Mouse (Mus musculus) Muller cell, postnatal 12 days (primary cell): ENCODE measurements at regions not wholly inside any gene's neighbourhood (a gene's known extent, or its start where the extent isn't known, plus 50 kb on each side); places are given as distances from the start of the nearest gene placed in this dataset.
A peak's percentile ranks its signal among the peaks of the same experiment; 100 is the strongest.

ENCODE experiments used
- DNase-seq: peaks from one replicate; pipeline ENCODE4 v3.0.0-alpha.2; 2015; ENCODE audit errors: inconsistent ontology term

DNA sequence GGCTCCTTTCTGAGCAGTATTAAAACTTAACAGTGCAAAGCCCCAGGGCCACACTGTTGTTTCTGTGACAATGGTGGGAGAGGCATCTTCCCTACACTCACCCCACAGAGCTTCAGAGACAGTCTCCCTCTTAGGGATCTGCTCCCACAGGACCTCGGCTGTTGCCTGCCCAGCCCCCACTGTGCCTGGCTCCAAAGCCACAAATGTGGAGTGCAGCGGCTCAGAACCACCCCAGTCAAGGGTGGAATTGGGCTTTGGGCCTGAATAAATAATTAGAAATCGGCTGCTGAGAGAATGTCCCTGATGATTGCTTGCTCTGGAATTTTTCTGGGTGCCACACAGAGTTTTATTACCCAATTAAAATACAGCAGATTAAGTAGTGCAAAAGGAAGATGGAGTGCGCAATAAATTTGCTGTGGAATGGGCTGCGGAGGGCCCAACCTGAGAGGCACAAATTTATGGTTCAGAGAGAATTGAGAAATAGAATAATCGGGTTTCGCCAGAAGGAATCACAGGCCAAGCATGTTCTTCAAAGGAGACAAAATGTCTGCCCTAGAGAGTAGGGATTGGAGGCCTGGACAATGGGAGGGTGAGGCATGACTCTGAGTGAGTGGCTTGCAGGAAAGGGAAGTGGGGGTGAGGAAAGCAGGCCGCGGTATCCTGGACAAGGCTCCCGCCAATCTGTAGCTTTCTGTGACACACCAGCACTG lies 56.4 kb downstream of the Cd24a start:
- peak; percentile 86 for DNase-seq

DNA sequence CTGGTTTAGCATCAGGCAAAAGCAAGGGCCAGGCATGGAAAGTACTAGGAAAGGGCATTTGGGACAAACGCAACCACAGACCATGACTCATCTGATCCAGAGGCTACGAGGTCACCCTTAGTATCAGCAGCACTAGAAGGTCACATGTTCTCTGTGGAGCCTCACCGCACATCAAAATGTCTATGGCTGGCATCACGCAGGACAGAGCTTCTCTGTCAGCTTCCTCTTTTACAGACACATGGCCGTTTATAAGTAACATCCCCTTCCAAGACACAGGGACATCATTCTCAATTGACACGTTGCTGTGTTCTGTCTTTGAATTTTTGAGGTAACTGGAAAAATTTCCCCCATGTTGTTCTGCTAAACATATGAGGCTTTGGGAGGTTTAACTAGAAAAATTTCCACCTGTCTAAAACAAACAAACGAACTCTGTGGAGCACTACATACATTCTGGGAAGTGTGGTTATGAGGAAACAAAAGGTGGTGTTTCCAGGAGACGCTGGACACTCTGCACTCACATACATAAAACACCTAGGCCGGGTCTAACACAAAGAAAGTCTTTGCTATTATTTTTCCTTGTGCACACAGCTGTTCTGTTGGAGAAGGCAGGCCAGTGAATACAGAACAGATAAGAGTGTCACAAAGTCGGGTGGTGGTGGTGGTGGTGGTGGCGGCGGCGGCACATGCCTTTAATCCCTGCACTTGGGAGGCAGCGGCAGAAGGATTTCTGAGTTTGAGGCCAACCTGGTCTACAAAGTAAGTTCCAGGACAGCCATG lies 63.3 kb downstream of the Cd24a start:
- no peak for DNase-seq

DNA sequence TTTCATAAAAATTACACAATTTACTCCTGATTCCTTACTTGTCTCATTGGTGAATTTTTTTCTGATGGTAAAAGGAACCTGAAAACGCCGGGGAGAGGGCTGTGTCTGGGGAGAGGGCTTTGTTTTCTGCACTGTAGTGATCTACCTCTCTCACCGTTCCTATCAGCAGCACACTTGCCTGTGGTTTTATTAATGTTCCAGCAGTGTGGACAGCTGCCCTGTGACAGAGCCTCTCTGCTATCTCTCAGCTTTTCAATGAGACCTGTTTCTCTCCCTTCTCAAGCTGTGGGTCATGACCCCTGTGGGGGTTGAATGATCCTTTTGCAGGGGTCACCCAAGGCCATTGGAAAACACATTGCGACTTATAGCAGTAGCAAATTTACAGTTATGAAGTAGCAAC lies 68.2 kb downstream of the Cd24a start:
- DNase-seq, result no peak

DNA sequence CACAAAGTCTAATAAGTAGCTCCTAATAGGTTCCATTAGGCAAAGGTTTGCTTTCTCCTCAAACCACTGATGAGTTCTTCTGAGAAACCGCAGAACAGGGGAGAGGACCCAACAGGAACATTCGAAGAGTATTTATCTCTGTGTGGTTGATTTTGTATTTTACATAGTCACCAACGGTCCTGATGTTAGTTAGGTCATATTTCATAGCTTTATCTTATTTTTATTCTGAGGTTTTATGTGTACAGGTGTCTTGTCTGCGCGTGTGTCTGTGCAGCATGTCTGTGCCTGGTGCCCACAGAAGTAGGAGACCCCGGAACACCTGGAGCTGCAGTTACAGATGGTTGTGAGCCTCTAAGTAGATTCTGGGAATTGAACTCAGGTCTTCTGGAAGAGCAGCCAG lies 68.9 kb downstream of the Cd24a start:
- no peak for DNase-seq

DNA sequence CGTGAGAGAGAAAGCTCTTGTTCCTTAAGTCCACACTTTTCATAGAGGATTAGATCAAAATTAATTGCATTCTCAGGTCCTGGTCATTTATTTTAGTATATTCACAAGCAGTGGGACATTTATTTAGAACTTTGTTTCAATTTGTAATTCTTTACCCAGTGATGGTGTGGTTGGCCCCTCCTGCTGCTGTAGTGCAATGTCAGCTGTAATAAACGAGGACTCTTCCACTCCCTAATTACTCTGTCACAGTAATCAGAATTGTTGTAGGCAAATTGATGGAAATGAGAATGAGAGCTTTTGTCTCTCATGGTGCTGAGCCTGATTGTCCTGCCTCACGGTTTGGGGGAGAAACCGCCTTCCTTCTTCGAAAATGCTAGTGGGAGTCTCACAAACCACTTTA lies 70.1 kb downstream of the Cd24a start:
- peak; percentile 35 for DNase-seq

DNA sequence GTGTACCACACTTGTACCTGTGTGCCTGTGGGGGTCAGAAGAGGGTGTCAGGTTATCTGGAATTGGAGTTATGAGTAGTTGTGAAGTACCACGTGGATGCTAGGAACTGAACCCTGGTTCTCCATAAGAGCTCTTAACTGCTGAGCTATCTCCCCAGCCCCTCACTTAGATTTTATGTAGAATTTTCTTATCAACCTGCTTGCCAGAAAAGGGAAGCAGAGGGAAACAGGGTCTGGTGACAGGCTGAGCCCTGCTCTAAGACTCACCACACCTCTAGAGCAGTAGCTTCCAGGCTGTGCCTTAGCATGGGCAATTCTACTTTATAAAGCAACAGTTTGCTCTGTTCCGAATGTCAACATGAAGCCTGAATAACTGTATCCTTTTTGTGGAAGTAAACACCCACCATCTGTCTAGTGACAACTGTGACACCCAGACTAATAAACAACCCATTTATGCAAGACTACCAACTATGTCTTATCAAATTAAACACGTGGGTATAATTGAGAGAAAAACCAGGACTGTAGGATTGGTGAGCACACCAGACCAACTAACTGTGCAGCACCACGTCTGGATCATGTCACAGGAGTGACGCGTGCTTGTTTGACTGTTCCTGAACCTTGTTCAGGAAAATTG lies 70.8 kb downstream of the Cd24a start:
- DNase-seq, result no peak

DNA sequence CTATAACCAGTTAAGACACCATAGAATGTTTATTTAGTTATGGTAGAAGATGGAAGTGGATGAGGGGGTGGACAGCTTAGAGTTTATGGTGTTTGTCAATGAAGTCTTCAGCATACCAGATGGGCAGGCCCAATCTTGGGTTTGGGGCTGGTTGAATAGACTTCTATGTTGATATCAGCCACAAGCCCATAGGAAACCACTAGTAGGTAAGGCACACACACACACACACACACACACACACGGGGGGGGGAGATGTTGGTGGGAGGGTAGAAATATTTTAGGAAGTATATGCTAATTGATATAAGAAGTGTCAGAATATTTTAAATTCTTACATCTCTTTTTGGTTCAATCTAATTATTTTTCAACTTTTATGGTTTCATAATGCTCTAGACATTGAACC lies 72.4 kb downstream of the Cd24a start:
- DNase-seq, result no peak

DNA sequence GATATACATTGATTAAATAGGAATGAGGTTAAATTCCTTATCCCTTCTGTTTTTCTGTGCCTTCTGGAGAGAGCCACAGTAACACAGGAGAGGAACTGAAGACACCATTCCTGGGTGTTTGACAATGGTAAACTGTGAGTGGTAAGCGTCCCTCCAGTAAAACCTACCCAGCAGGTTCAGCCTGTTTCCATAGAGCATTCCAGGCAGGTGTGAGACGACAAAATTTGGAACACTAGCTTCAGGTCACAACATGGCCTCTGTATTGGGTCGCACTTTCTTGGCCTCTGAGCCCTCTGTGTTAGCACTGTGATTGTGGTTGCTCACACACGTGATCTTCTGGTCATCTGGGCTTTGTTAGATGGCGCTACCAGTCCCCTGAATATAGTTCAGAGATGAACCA lies 73.4 kb downstream of the Cd24a start:
- DNase-seq, result no peak

DNA sequence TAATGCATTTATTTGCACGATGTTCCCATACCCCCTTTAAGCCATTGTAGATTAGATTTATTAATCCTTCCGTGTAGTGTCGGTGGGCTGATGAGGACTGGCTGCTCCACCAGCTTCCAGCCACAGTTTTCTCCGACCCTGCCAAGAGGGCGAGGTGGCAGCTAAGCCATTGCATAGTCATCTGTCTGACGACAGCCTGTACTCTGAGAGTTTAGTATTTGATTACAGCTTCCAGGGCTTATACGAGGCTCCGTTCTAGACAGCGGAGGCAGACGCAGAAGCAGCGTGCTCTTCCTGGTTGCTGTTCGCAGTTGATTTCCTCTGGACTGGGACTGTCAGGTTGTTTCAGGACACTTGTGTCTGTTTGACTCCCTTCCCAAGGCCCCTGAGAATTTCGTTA lies 73.8 kb downstream of the Cd24a start:
- DNase-seq, result no peak

DNA sequence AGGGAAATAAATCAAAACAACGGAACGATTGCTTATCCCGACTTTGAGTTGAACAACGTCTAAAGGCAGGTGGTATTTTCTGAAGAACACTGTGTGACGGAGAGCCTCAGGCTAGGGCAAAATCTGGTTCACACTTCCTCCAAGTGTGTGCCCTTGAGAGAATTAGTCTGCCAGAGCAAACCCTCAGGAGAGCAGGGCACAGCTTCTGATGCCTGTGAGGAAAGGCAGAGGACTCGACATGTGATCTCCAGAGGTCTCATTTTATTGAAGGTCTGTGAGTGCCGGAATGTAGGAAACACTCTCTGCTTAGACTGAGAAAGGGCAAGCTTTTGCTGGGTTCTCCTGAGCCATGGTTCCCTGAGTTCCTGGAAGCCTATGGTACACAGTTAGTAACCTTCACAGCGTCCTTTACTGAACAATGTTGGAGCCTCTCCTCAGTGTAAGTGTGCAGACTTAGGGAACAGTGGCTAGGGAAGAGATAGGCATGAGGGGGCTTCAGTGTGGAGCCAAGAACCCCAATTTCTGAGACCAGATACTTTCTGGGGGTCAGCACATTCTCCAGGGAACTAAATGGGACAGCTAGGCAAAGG lies 77.1 kb downstream of the Cd24a start:
- DNase-seq, result no peak

DNA sequence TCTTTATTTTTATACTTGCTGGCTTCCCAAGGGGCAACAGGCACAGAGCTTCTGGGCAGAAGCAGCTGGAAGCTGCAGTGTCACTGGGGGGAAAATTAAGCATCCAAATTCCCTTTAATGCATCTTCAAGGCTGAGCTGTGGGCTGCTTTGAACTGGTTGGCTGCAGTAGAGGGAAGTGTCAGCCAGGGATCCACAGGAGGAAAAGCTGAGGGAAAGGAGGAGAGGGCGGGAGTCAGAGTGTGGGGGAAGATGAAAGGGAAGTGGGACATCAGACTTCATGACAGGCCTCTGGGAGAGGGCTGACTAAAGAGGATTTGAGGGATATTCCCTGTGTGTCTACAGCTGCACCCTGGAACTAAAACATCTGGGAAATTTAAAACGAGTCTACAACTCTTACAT lies 77.6 kb downstream of the Cd24a start:
- no peak for DNase-seq

DNA sequence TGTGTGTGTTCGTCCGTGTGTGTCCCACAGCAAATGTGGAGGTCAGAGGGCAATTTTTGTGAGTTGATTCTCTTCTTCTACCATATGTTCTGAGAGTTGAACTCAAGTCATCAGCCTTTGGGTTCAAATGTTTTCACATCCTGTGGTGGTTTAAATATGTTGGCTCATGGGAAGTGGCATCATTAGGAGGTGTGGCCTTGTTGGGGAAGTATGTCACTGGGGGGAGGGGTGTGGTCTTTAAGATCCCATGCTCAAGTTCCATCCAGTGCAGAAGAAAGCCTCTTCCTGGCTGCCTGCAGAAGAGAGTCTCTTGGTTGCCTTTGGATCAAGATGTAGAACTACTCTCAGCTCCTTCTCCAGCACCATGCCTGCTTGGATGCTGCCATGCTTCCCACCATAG lies 78.1 kb downstream of the Cd24a start:
- DNase-seq, result no peak

DNA sequence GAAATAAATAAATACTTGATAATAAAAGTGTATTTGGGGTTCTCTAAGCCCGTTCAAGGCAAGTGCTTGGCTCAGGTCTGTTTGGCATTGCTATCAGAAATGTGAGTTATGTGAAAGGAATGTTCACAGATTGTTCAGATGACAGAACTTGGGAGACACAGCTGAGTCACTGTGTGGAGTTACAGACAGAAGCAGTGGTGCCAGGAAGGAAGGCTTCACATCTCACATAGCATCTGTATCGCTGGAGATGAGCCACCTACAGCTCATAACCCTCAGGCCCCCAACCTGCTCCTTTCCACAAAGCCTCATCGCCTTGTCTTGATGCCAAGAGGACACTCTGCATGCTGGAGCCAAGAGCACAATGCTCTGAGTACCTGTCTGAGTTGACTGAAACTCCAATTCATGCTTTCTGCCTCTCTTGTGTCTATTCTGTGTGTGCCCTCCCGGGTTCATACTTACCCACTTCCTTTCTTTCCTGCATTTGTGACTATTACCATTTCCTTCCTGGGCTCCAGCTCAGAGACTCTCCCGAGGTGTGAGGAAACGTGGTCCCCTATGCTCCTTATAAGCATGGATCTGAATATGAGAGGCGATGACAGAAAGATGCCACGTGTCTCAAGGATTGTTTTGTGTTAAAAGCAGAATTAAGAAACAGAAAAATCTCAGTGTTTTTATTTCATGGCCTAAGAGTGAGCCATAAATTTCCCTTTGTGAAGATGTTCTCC lies 79.6 kb downstream of the Cd24a start:
- peak; percentile 86 for DNase-seq

DNA sequence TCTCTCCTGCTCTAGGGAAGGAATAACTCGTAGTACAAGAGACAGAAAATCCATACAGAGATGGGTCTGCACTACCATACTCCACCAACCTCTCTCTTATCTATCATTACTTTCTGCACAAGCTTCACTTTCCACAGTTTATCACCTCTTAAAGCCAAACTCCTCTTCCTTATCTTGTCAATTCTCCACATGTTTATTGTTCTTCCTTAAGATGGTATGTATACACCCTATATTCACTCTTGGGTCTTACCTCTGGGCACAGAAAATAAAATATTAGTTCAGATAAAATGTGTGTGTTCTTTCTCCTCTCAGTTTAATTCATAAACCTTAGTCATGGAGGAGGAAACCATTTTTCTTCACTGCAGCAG lies 80.1 kb downstream of the Cd24a start:
- no peak for DNase-seq

DNA sequence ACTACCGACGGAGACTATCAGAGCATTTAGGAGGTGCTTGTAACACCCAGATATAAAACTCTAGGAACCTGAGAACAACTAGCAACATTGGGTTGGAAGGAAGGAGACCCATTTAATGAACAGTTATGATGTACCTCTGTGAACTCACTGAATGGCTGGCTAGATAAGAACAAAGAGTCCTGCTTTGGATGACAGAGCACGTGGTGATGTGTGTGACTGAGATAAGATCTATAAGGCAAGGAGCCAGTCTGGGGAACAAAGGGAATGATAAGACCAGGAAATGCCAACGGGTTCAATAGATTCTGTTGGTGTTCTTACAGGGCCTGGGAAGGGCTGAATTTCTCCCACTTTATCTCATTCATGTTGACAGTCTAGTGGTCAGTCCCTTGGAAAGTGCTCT lies 86.8 kb downstream of the Cd24a start:
- no peak for DNase-seq

DNA sequence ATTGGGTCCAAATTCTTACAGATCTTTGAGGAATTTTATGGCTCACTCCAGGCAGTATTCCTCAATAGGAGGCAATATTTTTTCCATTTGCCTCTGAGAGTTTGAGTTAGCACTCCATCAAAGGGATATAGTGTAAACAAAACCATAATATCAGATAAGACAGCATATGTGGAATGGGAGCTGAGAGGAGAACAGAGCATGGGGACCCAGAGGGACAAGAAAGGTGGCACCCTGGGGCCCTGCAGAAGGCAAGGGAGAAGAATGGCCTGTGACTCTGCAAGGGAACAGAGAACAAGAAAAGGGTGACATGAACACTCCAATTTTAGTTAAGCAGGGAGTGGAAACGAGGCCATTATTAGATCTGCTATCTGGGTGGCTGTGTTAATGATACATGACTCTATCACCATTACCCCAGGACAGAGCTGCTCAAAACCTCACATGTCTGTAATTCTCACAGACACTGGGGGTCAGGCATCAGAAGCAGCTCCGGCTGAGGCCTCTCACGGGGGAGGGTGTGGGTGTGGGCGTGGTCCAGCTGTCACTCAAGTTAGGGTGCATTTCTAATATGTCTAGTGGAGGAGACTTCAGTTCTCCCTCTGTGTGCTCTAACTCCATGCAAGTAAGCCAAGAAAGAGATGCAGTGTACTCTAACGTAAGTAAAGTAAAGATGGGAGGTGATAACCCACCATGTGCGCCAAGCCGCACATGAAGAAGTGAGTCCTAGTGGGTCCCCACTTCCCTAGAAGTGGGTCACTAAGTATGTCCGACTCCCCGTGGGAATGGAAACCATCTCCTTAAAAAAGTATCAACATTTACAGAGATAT lies 88.4 kb downstream of the Cd24a start:
- DNase-seq, result no peak

DNA sequence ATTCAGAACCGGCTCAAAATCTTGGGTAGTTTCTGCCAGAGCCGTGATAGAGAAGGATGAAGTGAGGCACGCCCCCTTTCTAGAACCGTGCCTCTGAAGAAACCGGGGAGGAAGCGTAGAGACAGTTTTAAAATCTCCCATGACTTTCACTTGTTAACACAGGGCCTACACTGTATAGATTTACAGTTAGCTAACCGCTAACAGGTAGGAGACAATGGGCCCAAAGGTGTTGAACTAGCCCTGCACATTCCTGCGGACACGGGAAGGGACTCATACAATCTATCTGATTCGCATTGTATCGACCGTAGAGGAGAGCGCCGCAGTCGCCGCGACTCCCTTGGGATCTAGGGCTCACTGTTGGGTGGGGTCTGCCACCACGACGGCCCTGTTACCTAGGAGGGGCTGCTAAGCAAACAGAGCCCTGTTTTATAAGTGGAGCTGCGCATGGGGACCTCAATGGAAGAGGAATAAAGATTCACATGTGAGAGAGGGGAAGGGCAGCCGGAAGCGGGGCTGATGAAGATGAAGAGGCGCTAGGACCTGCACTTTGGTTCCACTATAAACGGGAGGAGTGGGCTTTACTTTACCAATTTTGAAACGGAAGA lies 89.1 kb downstream of the Cd24a start:
- no peak for DNase-seq

DNA sequence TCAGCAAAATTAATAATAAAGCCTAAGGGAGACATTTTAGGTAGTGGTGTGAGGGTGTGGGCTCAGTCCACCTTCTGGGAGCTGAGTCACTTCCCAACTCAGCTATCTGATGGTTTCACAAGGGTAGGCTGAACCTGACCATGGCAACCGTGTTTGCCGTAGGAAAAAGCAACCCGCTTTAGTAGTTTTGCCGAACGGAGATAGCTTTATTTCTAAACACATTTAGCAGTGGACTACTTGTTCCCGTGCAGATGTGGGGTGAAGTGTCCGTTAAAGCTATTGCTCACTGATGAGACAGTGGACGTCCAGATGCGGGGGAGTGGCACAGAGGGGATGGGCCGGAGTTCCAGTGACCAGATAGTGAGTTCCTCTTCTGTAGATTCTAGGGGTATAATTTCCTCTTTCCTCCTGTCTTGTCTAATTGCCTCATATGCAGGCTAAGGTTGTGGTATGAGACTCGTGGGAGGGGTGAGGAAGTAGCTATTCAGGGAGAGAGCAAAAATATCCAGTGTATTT lies 89.7 kb downstream of the Cd24a start:
- no peak for DNase-seq

DNA sequence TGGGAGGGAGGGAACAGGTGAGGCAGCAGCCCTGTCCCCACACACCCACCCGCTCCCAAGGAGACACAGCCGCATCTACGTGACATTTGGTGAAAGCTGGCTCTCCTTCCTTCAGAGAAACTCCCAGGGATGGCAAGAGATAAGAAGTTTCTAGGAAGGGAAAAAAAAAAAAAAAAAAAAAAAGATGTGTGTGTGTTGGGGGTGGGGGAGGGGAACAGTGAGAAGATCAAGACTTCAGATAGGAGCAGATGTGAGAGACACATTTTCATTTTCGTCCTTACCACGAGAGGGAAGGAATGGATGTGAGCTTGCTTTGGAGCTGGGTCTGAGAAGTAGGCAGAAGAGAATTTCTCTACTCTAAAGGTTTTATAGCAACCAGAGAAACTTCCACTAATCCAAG lies 91.4 kb downstream of the Cd24a start:
- DNase-seq, result no peak

DNA sequence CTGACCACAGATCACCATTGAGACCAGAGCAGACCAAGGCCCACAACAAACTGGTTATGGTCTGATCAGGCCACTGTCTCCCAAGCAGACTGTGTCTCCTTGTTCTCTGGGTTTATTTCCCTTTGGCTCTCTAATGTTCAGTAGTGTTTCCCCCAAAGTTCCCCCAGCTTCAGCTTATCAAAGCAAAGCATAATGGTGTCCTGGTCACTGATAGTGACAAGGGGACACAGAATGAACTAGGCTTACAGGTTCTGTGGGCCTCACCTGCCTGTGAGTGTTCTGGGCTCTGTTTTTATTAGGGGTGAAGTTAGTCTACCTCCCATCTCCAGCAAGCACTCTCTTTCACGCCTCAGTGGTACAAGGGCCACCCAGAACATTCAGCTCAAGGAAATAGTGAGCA lies 92.7 kb downstream of the Cd24a start:
- DNase-seq, result no peak

DNA sequence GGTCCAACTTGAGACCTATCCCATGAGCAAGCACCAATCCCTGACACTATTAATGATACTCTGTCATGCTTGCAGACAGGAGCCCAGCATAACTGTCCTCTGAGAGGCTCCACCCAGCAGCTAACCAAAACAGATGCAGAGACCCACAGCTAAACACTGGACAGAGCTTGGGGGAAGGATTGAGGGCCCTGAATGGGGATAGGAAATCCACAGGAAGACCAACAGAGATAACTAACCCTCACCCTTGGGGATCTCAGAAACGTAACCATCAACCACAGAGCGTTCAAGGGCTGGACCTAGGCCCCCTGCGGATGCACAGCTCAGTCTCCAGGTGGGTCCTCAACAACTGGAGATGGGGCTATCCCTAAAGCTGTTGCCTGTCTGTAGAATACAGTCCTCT lies 93.7 kb downstream of the Cd24a start:
- no peak for DNase-seq
